1 mouse cellular context compared by ENCODE assay signal in genomic region chr9:96668628-96669027, GRCm38 (mm10).
A peak's percentile ranks its signal among the peaks of the same experiment; 100 is the strongest.
TF ChIP-seq lines count a peak whose summit lies in the region.

No protein-coding gene starts in this region.

TF ChIP-seq in MEL, 35 proteins besides CTCF, POLR2A, EP300 and RAD21 (continued from another document):
- TF ChIP-seq UBTF (IDR thresholded peaks at IDR 0.05; ENCODE audit: borderline replicate concordance, insufficient read depth, low read depth, low read length) (no peak), MAX (IDR thresholded peaks at IDR 0.05; ENCODE audit: low read length) (no peak), ZC3H11A (IDR thresholded peaks at IDR 0.05; ENCODE audit: low read depth, low read length) (peak; percentile 97), POLR2AphosphoS2 (IDR thresholded peaks at IDR 0.05; ENCODE audit: low read length) (no peak), TAL1 (IDR thresholded peaks at IDR 0.05; ENCODE audit: low read length) (no peak), GABPA (IDR thresholded peaks at IDR 0.05; ENCODE audit: low read depth, low read length) (no peak), E2F4 (IDR thresholded peaks at IDR 0.05; ENCODE audit: borderline replicate concordance, low read depth, low read length) (no peak), SMC3 (IDR thresholded peaks at IDR 0.05; ENCODE audit: low read depth, low read length) (peak; percentile 99), TCF12 (IDR thresholded peaks at IDR 0.05; ENCODE audit: low read depth, low read length) (no peak), MAZ (IDR thresholded peaks at IDR 0.05; ENCODE audit: low read depth, low read length) (no peak), SIN3A (IDR thresholded peaks at IDR 0.05; ENCODE audit: low read length) (peak; percentile 46; the same call in 1 of the 2 replicates), TBP (IDR thresholded peaks at IDR 0.05; ENCODE audit: low read depth, low read length) (no peak), ELF1 (IDR thresholded peaks at IDR 0.05; ENCODE audit: low read depth, low read length) (no peak), USF1 (IDR thresholded peaks at IDR 0.05; ENCODE audit: low read depth, low read length) (no peak)
